Mouse (Mus musculus) ES-E14 (cell line): ENCODE results near the gene Klhl26. TPM values are rescaled to one million over a fixed set of nuclear protein-coding genes. Genes with fewer than 3 reads are reported as not detected.

Source experiments
- DNase-seq: peaks from one replicate; pipeline ENCODE4 v3.0.0-alpha.2; 2013; ENCODE audit warnings: low read depth, low spot score
- H3K27ac ChIP-seq: 2 replicates; pipeline ENCODE4 v1.5.1; 2012; ENCODE audit warnings: low read depth, mild to moderate bottlenecking, low read length, moderate library complexity, mixed read lengths; ENCODE audit not compliant: poor library complexity, insufficient read depth, severe bottlenecking
- H3K36me3 ChIP-seq: 2 replicates; pipeline ENCODE4 v1.6.1; 2012; ENCODE audit warnings: mild to moderate bottlenecking, low read length, moderate library complexity, mixed read lengths; ENCODE audit not compliant: control insufficient read depth, poor library complexity, insufficient read depth, severe bottlenecking
- H3K4me1 ChIP-seq, 2 experiments: fragments of 150-350 bp in 1 of 2; sonication (generic) in 1 of 2; 2 replicates each; pipeline ENCODE4 v1.6.1; 2012; ENCODE audit warnings: low read length in 2 of 2, mild to moderate bottlenecking in 1 of 2, mixed read lengths in 1 of 2; ENCODE audit not compliant: control insufficient read depth in 2 of 2, insufficient read depth in 2 of 2, poor library complexity in 1 of 2
- H3K4me3 ChIP-seq, 2 experiments: fragments of 150-350 bp in 1 of 2; sonication (generic) in 1 of 2; 2 replicates each; pipeline ENCODE4 v1.5.1; 2012; ENCODE audit warnings: low read length in 2 of 2, low read depth in 1 of 2, mild to moderate bottlenecking in 1 of 2, mixed read lengths in 1 of 2; ENCODE audit not compliant: insufficient read depth in 1 of 2, poor library complexity in 1 of 2, severe bottlenecking in 1 of 2
- H3K9ac ChIP-seq: 2 replicates; pipeline ENCODE4 v1.6.1; 2012; ENCODE audit warnings: low read depth, mild to moderate bottlenecking, low read length, mixed read lengths; ENCODE audit not compliant: poor library complexity, insufficient read depth, severe bottlenecking
- H3K9me3 ChIP-seq: fragments of 150-350 bp; sonication (generic); 2 replicates; pipeline ENCODE4 v1.6.1; 2012; ENCODE audit warnings: low read depth, mild to moderate bottlenecking, low read length; ENCODE audit not compliant: control insufficient read depth, insufficient read depth
- CHD2 ChIP-seq: IDR thresholded peaks from 2 replicates; pipeline ENCODE4 v1.6.1; 2014; ENCODE audit warnings: mild to moderate bottlenecking, low read depth, low read length, inconsistent platforms
- HCFC1 ChIP-seq: IDR thresholded peaks from 2 replicates; pipeline ENCODE4 v1.6.1; 2012; ENCODE audit warnings: low read length, inconsistent platforms, borderline replicate concordance; ENCODE audit not compliant: insufficient read depth
- MAFK ChIP-seq: IDR thresholded peaks from 2 replicates; pipeline ENCODE4 v1.6.1; 2014; ENCODE audit warnings: mild to moderate bottlenecking, low read depth, low read length, inconsistent platforms; ENCODE audit not compliant: insufficient read depth
- ZC3H11A ChIP-seq: IDR thresholded peaks from 2 replicates; pipeline ENCODE4 v1.6.1; 2012; ENCODE audit warnings: low read depth, mild to moderate bottlenecking, inconsistent platforms, low read length, borderline replicate concordance
- ZNF384 ChIP-seq: IDR thresholded peaks from 2 replicates; pipeline ENCODE4 v1.6.1; 2012; ENCODE audit warnings: low read depth, low read length, inconsistent platforms
- in situ Hi-C, 2 experiments: fragments of 600-800 bp; cut with MboI; formaldehyde crosslinking; loops; one replicate each; pipeline ENCODE4 v1.15.1; 2025; ENCODE audit warnings: low sequenced_read_pairs in 2 of 2, inconsistent platforms in 1 of 2; ENCODE audit not compliant: unreplicated experiment in 2 of 2
- total RNA-seq: library from RNA; depleted of rRNA; stranded (reverse); fragments of 300-350 nt; gene quantifications from 2 replicates; pipeline ENCODE4 v1.2.3, GENCODE M21; 2012; rRNA removed

Gene Klhl26
- total RNA-seq, 1 experiment = 22.8 TPM

DNA sequence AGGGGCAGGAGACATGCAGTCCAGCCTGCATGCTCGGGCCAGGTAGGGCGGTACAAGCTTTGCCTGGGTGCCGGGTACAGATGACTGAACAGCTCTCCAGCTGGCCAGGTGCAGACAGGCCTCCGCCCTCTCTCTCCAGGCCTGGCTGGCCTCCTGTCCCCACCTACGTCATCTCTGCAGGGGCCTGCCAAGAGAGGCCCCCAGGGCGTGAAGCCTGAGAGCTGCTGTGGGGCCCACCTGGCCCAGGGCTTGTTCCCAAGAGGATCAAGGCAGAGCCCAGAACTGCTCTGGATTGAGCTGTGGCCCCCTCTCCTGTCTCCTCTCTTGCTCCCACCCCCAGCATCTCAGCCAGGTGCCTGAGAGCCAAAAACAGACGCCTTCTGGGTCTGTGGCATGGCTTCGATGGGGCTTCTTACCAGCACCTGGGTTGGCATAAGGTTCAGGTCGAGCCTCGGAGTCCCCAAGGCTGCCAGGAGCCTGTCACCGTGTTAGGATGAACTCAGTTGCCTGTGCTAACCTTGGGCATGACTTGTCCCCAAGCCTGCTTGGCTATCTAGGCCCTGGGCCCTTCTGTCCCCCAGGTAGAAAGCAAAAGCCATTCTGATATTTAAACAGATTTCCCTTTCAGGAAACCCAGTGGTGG, 70.2 kb downstream of the Klhl26 start:
- no peak overlapping the region for H3K27ac ChIP-seq
- in situ Hi-C loops = no loop called here
- TF ChIP-seq MAFK (no peak), CHD2 (no peak), ZNF384 (no peak), HCFC1 (no peak), ZC3H11A (no peak)
- H3K9ac ChIP-seq = peak overlapping the region; percentile 14; the same call in 1 of the 2 replicates
- no peak for DNase-seq
- no peaks in the 10 kb centered on the region for H3K36me3 ChIP-seq
- no peak overlapping the region for H3K4me3 ChIP-seq
- peaks cover 0 to 4% of the 10 kb centered on the region in 2 experiments; a peak in 1 of 4 replicates for H3K4me1 ChIP-seq
- no peaks in the 10 kb centered on the region for H3K9me3 ChIP-seq

DNA sequence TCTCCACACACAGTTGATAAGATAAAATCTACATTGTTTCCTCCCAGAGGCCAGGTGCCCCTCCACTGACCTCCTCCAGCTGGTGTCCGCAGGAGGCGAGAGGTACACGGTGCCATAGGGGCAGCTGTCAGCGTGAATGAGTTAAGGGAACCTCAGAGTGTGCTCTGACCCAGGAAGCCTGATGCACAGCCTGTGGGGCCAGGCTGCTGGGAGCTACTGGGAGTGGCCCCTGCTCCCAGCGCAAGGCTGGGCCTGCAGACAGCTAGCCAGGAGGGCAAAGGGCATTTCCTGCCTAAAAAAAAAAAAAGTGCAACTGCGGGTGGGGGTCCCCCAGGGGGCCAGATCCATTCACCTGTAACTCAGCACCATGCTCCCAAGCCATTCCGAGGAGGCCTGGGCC, 71.6 kb downstream of the Klhl26 start:
- Histone ChIP-seq H3K4me1 (peaks cover 0 to 4% of the 10 kb centered on the region in 2 experiments; a peak in 1 of 4 replicates), H3K9ac (no peak overlapping the region), H3K36me3 (no peaks in the 10 kb centered on the region), H3K4me3 (no peak overlapping the region), H3K27ac (no peak overlapping the region), H3K9me3 (no peaks in the 10 kb centered on the region)
- in situ Hi-C loops = no loop called here
- no peak for TF ChIP-seq ZC3H11A
- TF ChIP-seq HCFC1 = no peak
- DNase-seq = no peak

DNA sequence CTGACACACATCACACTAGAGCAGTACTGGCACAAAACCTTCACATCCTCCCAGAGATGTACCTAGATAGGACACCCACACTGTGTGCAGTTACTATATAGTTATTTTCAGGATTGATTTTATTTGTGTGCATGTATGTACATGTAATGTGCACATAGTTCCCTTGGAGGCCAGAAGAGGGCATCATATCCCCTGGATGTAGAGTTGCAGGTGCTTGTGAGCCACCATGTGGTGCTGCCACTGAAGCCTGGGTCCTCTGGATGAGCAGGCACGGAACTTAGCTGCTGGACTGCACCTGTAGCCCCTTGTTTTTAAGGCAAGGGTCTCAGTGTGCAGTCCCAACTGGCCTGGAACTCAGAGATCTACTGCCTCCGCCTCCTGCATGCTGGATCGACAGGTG, 72.6 kb downstream of the Klhl26 start:
- DNase-seq = no peak
- Histone ChIP-seq H3K9ac (no peak overlapping the region), H3K4me1 (peaks cover 0 to 4% of the 10 kb centered on the region in 2 experiments; a peak in 1 of 4 replicates), H3K9me3 (no peaks in the 10 kb centered on the region), H3K27ac (no peak overlapping the region), H3K4me3 (no peak overlapping the region), H3K36me3 (no peaks in the 10 kb centered on the region)
- no peak for TF ChIP-seq CHD2
- no peak for TF ChIP-seq ZNF384
- no peak for TF ChIP-seq MAFK
- in situ Hi-C loops = no loop called here

Other genes starting within 250 kb of the Klhl26 start
- 45.5 and 57.6 TPM in 2 replicates for gene Sugp2, start 242.7 kb downstream of the Klhl26 start, total RNA-seq
- 58.9 and 61.8 TPM in 2 replicates for gene Armc6, start 242.5 kb downstream of the Klhl26 start, total RNA-seq
- 34.4 and 39.0 TPM in 2 replicates for gene Homer3, start 194.1 kb downstream of the Klhl26 start, total RNA-seq
- 71.0 and 73.3 TPM in 2 replicates for gene Ddx49, start 174.5 kb downstream of the Klhl26 start, total RNA-seq
- gene Cope, start 174.4 kb downstream of the Klhl26 start, total RNA-seq = 101 and 112 TPM in 2 replicates
- gene Cers1, start 161.2 kb downstream of the Klhl26 start, total RNA-seq = 1.9 and 4.7 TPM in 2 replicates
- gene Gdf1, start 147.2 kb downstream of the Klhl26 start, total RNA-seq = 7.5 and 24.5 TPM in 2 replicates
- gene Upf1, start 123.7 kb downstream of the Klhl26 start, total RNA-seq = 54.7 and 57.6 TPM in 2 replicates
- 1.2 and 1.4 TPM in 2 replicates for gene Comp, start 103.4 kb downstream of the Klhl26 start, total RNA-seq
- gene Crtc1, start 37.4 kb downstream of the Klhl26 start, total RNA-seq = 3.3 and 4.9 TPM in 2 replicates
- 5.3 and 8.0 TPM in 2 replicates for gene Tmem59l, start 10.4 kb upstream of the Klhl26 start, total RNA-seq
- gene Crlf1, start 16.2 kb upstream of the Klhl26 start, total RNA-seq = 17.0 and 29.3 TPM in 2 replicates
- 125 and 130 TPM in 2 replicates for gene Rex1bd, start 29.8 kb upstream of the Klhl26 start, total RNA-seq
- gene Uba52, start 33.8 kb upstream of the Klhl26 start, total RNA-seq = 3,214 and 4,257 TPM in 2 replicates
- 252 and 256 TPM in 2 replicates for gene Fkbp8, start 50.8 kb upstream of the Klhl26 start, total RNA-seq
- gene Kxd1, start 51.0 kb upstream of the Klhl26 start, total RNA-seq = 27.9 and 35.3 TPM in 2 replicates
- 15.8 and 16.1 TPM in 2 replicates for gene Ell, start 62.5 kb upstream of the Klhl26 start, total RNA-seq
- 161 and 250 TPM in 2 replicates for gene Isyna1, start 117.4 kb upstream of the Klhl26 start, total RNA-seq
- gene Ssbp4, start 131.9 kb upstream of the Klhl26 start, total RNA-seq = 85.5 and 142 TPM in 2 replicates
- 0.13 TPM in 1 of 2 replicates, not detected in the other for gene Lrrc25, start 139.2 kb upstream of the Klhl26 start, total RNA-seq
- 7.0 and 18.8 TPM in 2 replicates for gene Gdf15, start 155.5 kb upstream of the Klhl26 start, total RNA-seq
- 15.5 and 21.4 TPM in 2 replicates for gene Pgpep1, start 183.4 kb upstream of the Klhl26 start, total RNA-seq
- gene Lsm4, start 196.3 kb upstream of the Klhl26 start, total RNA-seq = 171 and 204 TPM in 2 replicates
- 60.1 TPM in 2 replicates for gene Jund, start 222.0 kb upstream of the Klhl26 start, total RNA-seq
- gene Iqcn, start 226.5 kb upstream of the Klhl26 start, total RNA-seq = 0.09 and 0.16 TPM in 2 replicates
- gene Gm3336, start 241.6 kb upstream of the Klhl26 start, total RNA-seq = 1.8 and 3.9 TPM in 2 replicates
- 1.6 and 4.5 TPM in 2 replicates for gene Pde4c, start 246.8 kb upstream of the Klhl26 start, total RNA-seq